Mouse (Mus musculus) cerebral cortex, adult 2 months (tissue): ENCODE results near the gene Sparc.

Experiments
- WGBS: fragments of 180-500 bp; shearing (Covaris S2); methylation state at CpG from one replicate; pipeline ENCODE4 v1.1.7; 2018; 5-methylcytosine and 5-hydroxymethylcytosine counted together

Gene Sparc

DNA sequence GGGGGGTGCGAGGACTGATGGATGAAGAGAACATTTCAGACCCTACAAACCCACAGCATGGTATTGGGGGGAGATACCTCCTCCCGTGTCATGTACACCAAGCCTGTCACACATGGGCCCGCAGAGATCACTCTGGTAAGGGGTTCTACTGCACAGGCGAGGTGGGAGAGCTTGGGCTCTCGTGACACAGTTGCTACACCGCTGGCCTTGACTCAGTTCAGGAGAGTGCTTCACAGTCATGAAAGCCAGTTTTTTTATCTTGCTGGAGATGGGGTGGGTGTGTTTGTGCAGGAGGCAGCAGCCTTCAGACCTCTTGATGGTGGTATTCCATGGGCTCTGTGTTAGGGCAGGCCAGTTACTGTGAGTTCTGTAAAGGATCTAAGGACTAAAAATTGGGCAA lies 13.1 kb upstream of the Sparc start:
- 95% methylated on average over 6 of the region's 6 CpGs for WGBS

GRCm38 (mm10) chr11:55432981-55433380 lies 10.0 kb upstream of the Sparc start:
- WGBS: 66% methylated on average over 3 of the region's 3 CpGs

DNA sequence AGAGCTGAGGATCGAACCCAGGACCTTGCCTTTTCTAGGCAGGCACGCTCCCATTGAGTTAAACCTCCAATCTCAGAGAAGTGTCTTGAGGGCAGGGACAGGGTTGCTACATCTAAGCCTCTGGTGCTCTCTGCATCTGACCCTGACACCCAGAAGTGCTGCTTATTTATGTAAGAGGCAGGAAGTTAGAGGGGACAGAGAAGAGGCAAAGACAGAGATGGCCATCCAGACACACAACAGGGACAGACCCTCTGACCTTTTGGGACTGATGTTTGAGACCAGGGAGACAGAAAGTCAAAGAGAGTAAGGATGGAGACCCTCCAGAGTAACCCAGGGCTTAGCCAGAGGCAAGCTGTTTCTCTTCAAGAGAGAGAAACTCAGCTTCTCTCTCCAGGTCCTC lies 7.0 kb upstream of the Sparc start:
- WGBS: 96% methylated on average over 2 of the region's 2 CpGs

- 51% methylated on average over 16 of the region's 16 CpGs for WGBS
Measured at GRCm38 (mm10) chr11:55428186-55429012, 5.4 kb upstream of the Sparc start.

DNA sequence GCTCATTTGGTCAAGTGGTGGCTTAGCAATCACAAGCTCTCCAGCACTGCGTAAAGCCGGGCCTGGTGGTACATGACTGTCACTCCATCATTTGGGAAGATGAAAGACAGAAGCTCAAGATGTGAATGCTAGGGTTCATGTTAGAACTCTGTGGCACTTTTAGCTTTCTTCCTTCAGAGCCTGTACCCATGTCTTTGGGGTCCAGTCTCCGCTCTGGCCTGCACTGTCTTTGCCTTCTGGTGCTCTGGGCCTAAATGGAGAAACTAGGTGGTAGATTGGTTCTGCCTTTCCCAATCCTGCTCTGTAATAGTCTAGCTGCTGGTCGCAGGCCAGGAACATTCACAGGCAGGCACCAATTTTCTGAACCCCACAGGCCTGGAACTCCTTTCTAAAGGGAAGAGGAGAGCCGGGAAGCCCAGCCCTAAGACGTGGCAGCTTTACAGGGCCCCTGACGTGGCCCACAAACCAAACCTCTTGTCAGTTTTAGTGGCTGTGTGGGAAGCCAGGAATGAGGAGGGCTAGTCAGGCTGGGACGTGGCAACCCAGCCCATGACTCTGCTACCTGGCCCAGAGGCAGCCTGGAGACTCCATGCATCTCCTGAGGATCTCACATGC lies 1.9 kb upstream of the Sparc start:
- 84% methylated on average over 8 of the region's 8 CpGs for WGBS

DNA sequence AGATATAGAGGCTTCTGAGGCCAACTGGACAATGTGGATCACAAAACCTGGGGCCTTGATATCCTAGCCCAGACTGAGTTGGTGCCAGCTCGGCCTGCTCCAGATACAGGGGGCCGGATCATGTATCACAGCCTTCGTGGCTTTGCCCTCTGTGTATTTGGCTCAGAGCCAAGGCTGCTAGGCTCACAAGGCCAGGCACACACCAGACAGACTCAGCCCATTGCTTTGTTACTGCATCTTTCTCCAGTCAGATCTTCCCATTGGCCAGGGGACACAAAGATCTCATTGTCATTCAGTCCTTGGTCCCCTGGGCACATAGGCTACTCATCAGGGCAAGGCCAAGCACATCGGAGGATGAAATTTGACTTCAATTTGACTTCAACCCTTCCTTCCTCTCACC lies 773 bp upstream of the Sparc start:
- WGBS: 57% methylated on average over 4 of the region's 4 CpGs

- WGBS: 41% methylated on average over 9 of the region's 9 CpGs
Measured at GRCm38 (mm10) chr11:55419678-55420307, 3.2 kb downstream of the Sparc start.

GRCm38 (mm10) chr11:55419296-55419677 lies 3.7 kb downstream of the Sparc start:
- WGBS: 20% methylated on average over 4 of the region's 4 CpGs

GRCm38 (mm10) chr11:55418704-55419061 lies 4.3 kb downstream of the Sparc start:
- WGBS: 20% methylated on average over 3 of the region's 3 CpGs

DNA sequence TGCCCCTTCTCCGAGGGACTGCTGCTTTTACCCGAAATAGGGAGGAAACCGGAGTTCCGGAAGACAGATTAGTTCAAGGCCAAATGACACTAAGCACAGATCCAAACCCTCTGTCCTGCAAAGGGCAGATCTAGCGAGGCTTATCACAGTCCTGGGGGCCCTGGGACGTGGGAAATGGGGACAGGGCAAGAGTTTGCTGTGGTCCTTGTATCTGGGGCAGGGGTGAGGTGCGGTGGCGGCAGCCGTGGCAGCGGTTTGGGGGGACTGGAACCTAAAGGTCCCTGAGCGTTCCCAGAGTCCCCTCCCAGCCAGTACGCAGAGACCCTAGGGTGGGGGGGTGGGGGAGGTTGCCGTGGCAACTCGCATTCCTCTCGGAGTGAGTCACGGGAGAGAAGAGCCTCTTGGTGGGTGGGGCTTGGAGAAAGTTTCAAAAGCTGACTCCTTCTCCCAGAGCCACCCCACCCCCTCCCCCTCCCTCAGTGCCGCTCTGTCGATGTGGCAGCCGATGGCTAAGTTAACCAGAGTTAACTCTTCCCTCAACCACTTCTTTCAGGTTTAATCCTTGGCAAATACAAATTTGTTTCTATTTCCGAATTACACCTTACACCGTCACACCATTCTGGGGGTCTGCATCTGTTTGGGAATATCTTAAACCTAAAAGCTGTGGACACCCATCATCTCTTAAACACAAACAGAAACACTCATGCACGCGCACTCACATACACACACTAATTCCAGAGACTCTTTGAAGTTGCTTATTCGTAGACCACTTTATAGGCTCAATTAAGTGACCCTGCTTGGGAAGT lies 4.9 kb downstream of the Sparc start:
- WGBS: 9% methylated on average over 24 of the region's 24 CpGs

GRCm38 (mm10) chr11:55416609-55417265 lies 6.2 kb downstream of the Sparc start:
- 54% methylated on average over 6 of the region's 6 CpGs for WGBS

GRCm38 (mm10) chr11:55415731-55416130 lies 7.3 kb downstream of the Sparc start:
- 79% methylated on average over 6 of the region's 6 CpGs for WGBS

GRCm38 (mm10) chr11:55415036-55415704 lies 7.8 kb downstream of the Sparc start:
- WGBS: 72% methylated on average over 9 of the region's 9 CpGs

- WGBS: 62% methylated on average over 5 of the region's 5 CpGs
Measured at GRCm38 (mm10) chr11:55414314-55414713, 8.7 kb downstream of the Sparc start.

- 92% methylated on average over 2 of the region's 2 CpGs for WGBS
Measured at GRCm38 (mm10) chr11:55413416-55413796, 9.6 kb downstream of the Sparc start.

DNA sequence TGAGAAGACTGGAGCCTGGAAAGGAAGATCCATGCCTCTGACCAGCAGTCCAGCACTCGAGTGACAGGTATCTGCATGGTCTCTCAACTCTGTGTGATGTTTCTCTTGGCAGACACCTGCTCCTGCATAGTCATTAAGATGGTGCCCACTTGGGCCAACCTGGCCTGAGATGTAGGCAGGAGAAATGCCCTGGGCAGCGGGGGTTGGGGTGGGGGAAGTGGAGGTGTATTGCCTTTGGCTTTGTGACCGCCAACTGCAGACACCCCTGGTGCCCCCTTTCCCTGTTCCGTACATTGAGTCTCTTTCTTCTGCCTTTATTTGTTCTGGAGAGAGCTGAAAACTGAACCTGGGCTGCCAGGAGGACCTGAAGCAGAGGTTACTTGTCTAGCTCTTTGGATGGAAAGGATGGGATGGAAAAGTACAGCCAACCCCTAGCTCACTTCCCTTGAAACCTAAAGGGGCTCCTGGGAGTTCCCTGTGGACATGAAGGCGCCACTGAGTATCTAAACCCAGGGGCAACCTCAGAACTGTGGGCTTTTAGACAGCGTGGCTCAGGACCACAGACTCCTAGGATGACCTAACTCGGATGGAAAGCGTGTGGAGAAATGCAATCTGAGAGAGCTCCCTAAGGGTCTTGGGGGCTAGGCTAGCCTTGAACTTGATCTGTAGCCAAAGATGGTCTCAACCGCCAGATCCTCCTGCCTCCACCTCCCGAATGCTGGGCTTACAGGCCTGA lies 10.1 kb downstream of the Sparc start:
- WGBS: 92% methylated on average over 10 of the region's 10 CpGs

- WGBS: 84% methylated on average over 7 of the region's 7 CpGs
Measured at GRCm38 (mm10) chr11:55412034-55412433, 10.9 kb downstream of the Sparc start.

DNA sequence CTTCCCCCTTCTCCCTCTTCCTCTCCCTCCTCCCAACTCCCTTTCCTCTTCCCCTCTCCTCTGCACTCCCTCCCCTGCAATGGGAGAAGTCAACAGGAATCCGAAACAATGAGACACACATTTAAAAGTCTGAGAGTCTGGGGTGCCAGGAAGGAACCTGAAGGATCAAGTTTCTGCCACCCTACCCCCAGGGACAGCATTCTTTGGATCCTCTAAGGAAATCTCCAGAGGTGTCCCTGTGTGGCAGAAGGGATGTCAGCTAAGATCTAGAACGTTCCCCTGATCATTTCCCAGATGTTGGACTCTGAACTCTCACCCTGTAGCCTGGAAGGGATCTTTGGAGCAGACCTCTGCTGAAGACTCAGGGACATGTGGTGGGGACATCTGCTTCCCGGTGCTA lies 12.5 kb downstream of the Sparc start:
- 66% methylated on average over 3 of the region's 3 CpGs for WGBS

GRCm38 (mm10) chr11:55410005-55410404 lies 13.0 kb downstream of the Sparc start:
- WGBS: 89% methylated on average over 3 of the region's 3 CpGs

DNA sequence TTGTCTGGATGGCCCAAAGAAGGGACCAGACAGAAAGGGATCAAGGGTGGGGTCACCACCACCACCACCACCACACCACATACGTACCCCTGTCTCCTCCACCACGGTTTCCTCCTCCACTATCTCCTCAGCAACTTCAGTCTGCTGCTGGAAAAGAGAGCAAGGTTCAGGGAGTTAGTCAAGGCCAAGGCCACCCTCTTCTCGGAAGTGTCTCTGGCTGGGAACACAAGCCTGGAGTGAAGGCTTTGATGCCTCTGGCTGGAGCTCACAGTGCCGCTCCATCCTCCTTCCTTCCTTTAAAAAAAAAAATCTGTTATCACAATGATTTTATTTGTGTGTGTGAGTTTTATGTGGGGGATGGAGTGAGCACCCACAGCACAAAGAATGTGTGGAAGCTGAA lies 15.8 kb downstream of the Sparc start:
- 86% methylated on average over 4 of the region's 4 CpGs for WGBS
